Mouse (Mus musculus) intestine, embryonic 15.5 days (tissue): Measurements from ENCODE around the gene Ckap2. TPM values are rescaled to one million over a fixed set of nuclear protein-coding genes. Genes with fewer than 3 reads are reported as not detected.

Source experiments
- ATAC-seq: fragments of 200-750 bp; cut with Nextera tagmentation; 2 replicates; pipeline ENCODE4 v1.8.0; 2017; ENCODE audit warnings: moderate TSS enrichment, moderate library complexity
- H3K27ac ChIP-seq: fragments of 300-500 bp; sonication (generic); 2 replicates; pipeline ENCODE4 v1.5.1; 2015; ENCODE audit warnings: mild to moderate bottlenecking, inconsistent platforms
- H3K27me3 ChIP-seq: fragments of 300-500 bp; sonication (generic); replicated peaks from 2 replicates; pipeline ENCODE4 v1.6.1; 2015; ENCODE audit warnings: inconsistent platforms
- H3K36me3 ChIP-seq: fragments of 300-500 bp; sonication (generic); 2 replicates; pipeline ENCODE4 v1.6.1; 2015; ENCODE audit warnings: inconsistent platforms
- H3K4me1 ChIP-seq: fragments of 300-500 bp; sonication (generic); replicated peaks from 2 replicates; pipeline ENCODE4 v1.6.1; 2015; ENCODE audit warnings: inconsistent platforms
- H3K4me2 ChIP-seq: fragments of 300-500 bp; sonication (generic); replicated peaks from 2 replicates; pipeline ENCODE4 v1.6.1; 2015; ENCODE audit warnings: mild to moderate bottlenecking, inconsistent platforms
- H3K4me3 ChIP-seq: fragments of 300-500 bp; sonication (generic); replicated peaks from 2 replicates; pipeline ENCODE4 v1.5.1; 2015; ENCODE audit warnings: inconsistent platforms
- H3K9ac ChIP-seq: fragments of 300-500 bp; sonication (generic); 2 replicates; pipeline ENCODE4 v1.6.1; 2015; ENCODE audit warnings: inconsistent platforms
- H3K9me3 ChIP-seq: fragments of 300-500 bp; sonication (generic); 2 replicates; pipeline ENCODE4 v1.6.1; 2016; ENCODE audit warnings: inconsistent platforms
- WGBS: fragments of 180-500 bp; shearing (Covaris S2); methylation state at CpG from one replicate; pipeline ENCODE4 v1.1.7; 2015; 5-methylcytosine and 5-hydroxymethylcytosine counted together
- polyA plus RNA-seq: library from polyadenylated mRNA; unstranded; fragments of >200 nt; fragmentation: Nextera tagmentation; extraction: Ambion mirVana; gene quantifications from 2 replicates; pipeline ENCODE4 v1.2.1, GENCODE M21; 2015

The Ckap2 gene
- polyA plus RNA-seq, 1 experiment from 2014 or later, result 40.7 TPM

GRCm38 (mm10) chr8:22184884-22185283 lies 735 bp downstream of the Ckap2 start:
- H3K9ac ChIP-seq, result peak overlapping the region; percentile 59
- H3K4me2 ChIP-seq, result peak overlapping the region; percentile 77
- peak; percentile 52 for ATAC-seq
- H3K9me3 ChIP-seq, result no peaks in the 10 kb centered on the region
- no peaks in the 10 kb centered on the region for H3K36me3 ChIP-seq
- 0 out of 2 replicates have a peak, but pooled peaks cover 10% of the 10 kb centered on the region for H3K4me1 ChIP-seq
- H3K27ac ChIP-seq, result no peak overlapping the region
- under 1% methylated on average over 3 of the region's 3 CpGs for WGBS
- H3K4me3 ChIP-seq, result peak overlapping the region; percentile 70
- no peaks in the 10 kb centered on the region for H3K27me3 ChIP-seq

DNA sequence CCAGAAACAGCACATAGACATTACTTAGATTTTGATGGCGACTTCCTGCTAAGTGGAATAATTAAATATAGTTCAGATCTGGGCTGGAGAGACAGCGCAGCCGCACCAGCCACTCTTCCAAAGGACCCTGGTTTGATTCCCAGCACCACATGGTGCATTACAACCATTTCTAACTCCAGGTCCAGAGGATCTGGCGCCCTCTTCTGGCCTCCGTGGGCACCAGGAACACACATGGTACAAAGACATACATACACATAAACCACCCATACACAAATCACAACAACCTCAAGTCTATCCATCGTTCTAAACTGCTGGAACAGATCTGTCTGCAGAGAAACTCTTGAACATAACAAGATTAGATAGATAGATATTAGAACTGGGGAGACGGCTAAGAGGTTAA lies 9.7 kb downstream of the Ckap2 start:
- Histone ChIP-seq H3K27me3 (no peaks in the 10 kb centered on the region), H3K4me3 (no peak overlapping the region), H3K4me1 (no peaks in the 10 kb centered on the region), H3K9me3 (no peaks in the 10 kb centered on the region), H3K36me3 (peaks cover 20% of the 10 kb centered on the region), H3K27ac (no peak overlapping the region), H3K4me2 (no peak overlapping the region), H3K9ac (no peak overlapping the region)
- WGBS, result 97% methylated on average over 7 of the region's 7 CpGs
- no peak for ATAC-seq

- Histone ChIP-seq H3K27me3 (no peaks in the 10 kb centered on the region), H3K9ac (no peak overlapping the region), H3K4me3 (no peak overlapping the region), H3K27ac (no peak overlapping the region), H3K36me3 (peaks cover 12% of the 10 kb centered on the region), H3K9me3 (no peaks in the 10 kb centered on the region), H3K4me1 (0 out of 2 replicates have a peak, but pooled peaks cover 6% of the 10 kb centered on the region), H3K4me2 (no peak overlapping the region)
- no peak for ATAC-seq
- WGBS, result 93% methylated on average over 5 of the region's 5 CpGs
Measured at GRCm38 (mm10) chr8:22169167-22169566, 16.5 kb downstream of the Ckap2 start.

- H3K27me3 ChIP-seq, result no peaks in the 10 kb centered on the region
- peaks cover 8% of the 10 kb centered on the region for H3K36me3 ChIP-seq
- under 1% methylated on average over 34 of the region's 43 CpGs for WGBS
- peak; percentile 98 for ATAC-seq
- H3K9me3 ChIP-seq, result no peaks in the 10 kb centered on the region
- peak within 1 kb of the TSS; percentile 66; the same call in 1 of the 2 replicates for H3K27ac ChIP-seq
- H3K4me2 ChIP-seq, result peak within 1 kb of the TSS; percentile 57
- peak within 1 kb of the TSS; percentile 53 for H3K9ac ChIP-seq
- peak within 1 kb of the TSS; percentile 61 for H3K4me3 ChIP-seq
- H3K4me1 ChIP-seq, result 0 out of 2 replicates have a peak, but pooled peaks cover 6% of the 10 kb centered on the region
Measured at GRCm38 (mm10) chr8:22166080-22166603, 19.5 kb downstream of the Ckap2 start, which contains the start of gene Nek3. Gene Nek3, minus strand, starts transcription at chr8:22166435.

GRCm38 (mm10) chr8:22165251-22166079 lies 20.2 kb downstream of the Ckap2 start:
- peak overlapping the region; percentile 61 for H3K4me3 ChIP-seq
- WGBS, result 39% methylated on average over 10 of the region's 10 CpGs
- peak; percentile 51 for ATAC-seq

GRCm38 (mm10) chr8:22164431-22164830 lies 21.2 kb downstream of the Ckap2 start:
- ATAC-seq, result no peak
- H3K9me3 ChIP-seq, result no peaks in the 10 kb centered on the region
- 0 out of 2 replicates have a peak, but pooled peaks cover 6% of the 10 kb centered on the region for H3K4me1 ChIP-seq
- H3K4me3 ChIP-seq, result no peak overlapping the region
- no peaks in the 10 kb centered on the region for H3K27me3 ChIP-seq
- 89% methylated on average over 10 of the region's 10 CpGs for WGBS
- H3K27ac ChIP-seq, result no peak overlapping the region
- peaks cover 6% of the 10 kb centered on the region for H3K36me3 ChIP-seq
- H3K9ac ChIP-seq, result no peak overlapping the region
- no peak overlapping the region for H3K4me2 ChIP-seq

More at GRCm38 (mm10) chr8:22165251-22166079, 20.2 kb downstream of the Ckap2 start:
- no peaks in the 10 kb centered on the region for H3K27me3 ChIP-seq
- H3K27ac ChIP-seq, result peak overlapping the region; percentile 66; the same call in 1 of the 2 replicates
- peak overlapping the region; percentile 53 for H3K9ac ChIP-seq
- H3K9me3 ChIP-seq, result no peaks in the 10 kb centered on the region
- H3K4me1 ChIP-seq, result 0 out of 2 replicates have a peak, but pooled peaks cover 6% of the 10 kb centered on the region
- H3K4me2 ChIP-seq, result peak overlapping the region; percentile 57
- peaks cover 8% of the 10 kb centered on the region for H3K36me3 ChIP-seq

GRCm38 (mm10) chr8:22162206-22162605 lies 23.4 kb downstream of the Ckap2 start:
- no peak overlapping the region for H3K4me2 ChIP-seq
- 63% methylated on average over 8 of the region's 8 CpGs for WGBS

DNA sequence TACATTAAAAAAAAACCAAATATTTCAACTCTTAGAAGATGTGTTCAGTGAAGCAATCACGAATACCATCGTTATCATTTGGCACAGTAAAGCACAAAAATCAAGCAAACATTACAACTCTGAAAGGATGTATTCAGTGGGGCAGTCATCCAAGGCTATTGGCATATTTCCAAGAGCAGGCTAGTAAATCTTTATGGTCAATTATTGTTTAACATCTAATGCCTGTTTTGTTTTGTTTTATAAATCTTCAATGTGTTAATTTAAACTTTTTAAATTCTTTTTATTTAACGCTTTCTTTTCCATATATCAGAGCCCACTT lies 35.3 kb downstream of the Ckap2 start:
- H3K9ac ChIP-seq, result no peak overlapping the region
- H3K4me3 ChIP-seq, result no peak overlapping the region
- H3K27me3 ChIP-seq, result no peaks in the 10 kb centered on the region
- no peak for ATAC-seq
- no peak overlapping the region for H3K27ac ChIP-seq
- 53% methylated on average over 3 of the region's 3 CpGs for WGBS
- H3K4me2 ChIP-seq, result no peak overlapping the region
- H3K36me3 ChIP-seq, result no peaks in the 10 kb centered on the region
- no peaks in the 10 kb centered on the region for H3K4me1 ChIP-seq
- no peaks in the 10 kb centered on the region for H3K9me3 ChIP-seq

More at GRCm38 (mm10) chr8:22162206-22162605, 23.4 kb downstream of the Ckap2 start:
- no peak for ATAC-seq
- H3K4me3 ChIP-seq, result no peak overlapping the region
- H3K9me3 ChIP-seq, result no peaks in the 10 kb centered on the region
- 0 out of 2 replicates have a peak, but pooled peaks cover 6% of the 10 kb centered on the region for H3K4me1 ChIP-seq
- H3K27ac ChIP-seq, result no peak overlapping the region
- H3K27me3 ChIP-seq, result no peaks in the 10 kb centered on the region
- H3K36me3 ChIP-seq, result no peaks in the 10 kb centered on the region
- H3K9ac ChIP-seq, result no peak overlapping the region

GRCm38 (mm10) chr8:22149643-22150344 lies 35.8 kb downstream of the Ckap2 start:
- H3K36me3 ChIP-seq, result no peaks in the 10 kb centered on the region
- no peaks in the 10 kb centered on the region for H3K4me1 ChIP-seq
- H3K9me3 ChIP-seq, result no peaks in the 10 kb centered on the region
- ATAC-seq, result no peak
- 84% methylated on average over 11 of the region's 11 CpGs for WGBS
- no peak overlapping the region for H3K27ac ChIP-seq
- no peaks in the 10 kb centered on the region for H3K27me3 ChIP-seq
- no peak overlapping the region for H3K4me2 ChIP-seq
- H3K9ac ChIP-seq, result no peak overlapping the region
- no peak overlapping the region for H3K4me3 ChIP-seq

DNA sequence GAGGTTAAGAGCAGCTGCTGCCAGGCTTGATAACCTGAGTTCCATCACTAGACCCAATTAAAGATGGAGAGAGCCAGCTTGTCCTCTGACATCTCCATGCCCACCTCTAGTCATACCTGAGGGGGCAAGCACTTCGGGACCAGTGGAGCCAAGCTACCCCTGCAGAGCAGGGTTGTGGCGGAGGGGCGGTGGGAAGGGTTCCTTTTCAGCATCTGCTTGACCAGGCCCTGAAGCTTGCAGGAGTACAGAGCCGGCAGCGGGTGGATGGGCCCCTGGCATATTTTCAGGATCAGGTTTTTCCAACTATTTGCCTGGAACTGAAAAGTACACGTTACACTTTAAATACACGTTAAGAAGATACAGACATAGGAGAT lies 37.3 kb downstream of the Ckap2 start:
- Histone ChIP-seq H3K4me1 (no peaks in the 10 kb centered on the region), H3K4me2 (no peak overlapping the region), H3K27me3 (no peaks in the 10 kb centered on the region), H3K36me3 (no peaks in the 10 kb centered on the region), H3K27ac (no peak overlapping the region), H3K9ac (no peak overlapping the region), H3K4me3 (no peak overlapping the region), H3K9me3 (no peaks in the 10 kb centered on the region)
- no peak for ATAC-seq
- 93% methylated on average over 7 of the region's 7 CpGs for WGBS

DNA sequence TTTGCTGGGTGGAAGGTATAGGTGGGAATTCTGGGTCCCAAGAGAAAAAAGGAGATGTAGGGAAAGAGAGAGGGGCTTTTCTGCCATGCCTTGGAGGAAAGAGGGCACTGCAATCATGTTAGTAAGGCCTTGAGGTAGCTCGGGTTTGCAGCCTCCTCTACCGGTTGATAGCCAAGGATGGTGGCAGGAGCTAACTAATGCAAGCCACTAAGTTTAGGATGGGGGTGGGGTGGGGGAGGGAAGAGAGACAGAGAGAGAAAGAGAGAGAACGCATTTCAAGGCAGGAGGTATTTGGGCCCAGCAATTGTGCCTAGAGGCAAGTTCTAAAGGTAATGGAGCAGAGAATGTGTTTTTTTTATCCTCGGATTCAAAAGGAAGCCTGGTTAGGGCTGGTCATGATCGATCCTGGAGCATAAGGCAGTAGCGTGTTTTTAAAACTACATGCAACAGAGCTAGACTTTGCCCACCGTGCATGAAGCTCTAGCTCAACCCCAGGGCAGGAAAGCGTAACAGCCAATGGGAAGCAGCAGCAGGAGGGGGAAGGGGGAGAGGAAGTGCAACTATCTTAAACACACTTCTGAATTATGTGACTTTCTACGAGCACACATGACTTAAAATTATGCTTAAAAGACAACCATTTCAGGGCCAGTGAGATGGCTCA lies 37.8 kb downstream of the Ckap2 start:
- ATAC-seq, result no peak
- H3K27me3 ChIP-seq, result no peaks in the 10 kb centered on the region
- WGBS, result 74% methylated on average over 9 of the region's 9 CpGs
- no peaks in the 10 kb centered on the region for H3K36me3 ChIP-seq
- no peak overlapping the region for H3K4me2 ChIP-seq
- H3K9me3 ChIP-seq, result no peaks in the 10 kb centered on the region
- H3K4me3 ChIP-seq, result no peak overlapping the region
- H3K27ac ChIP-seq, result no peak overlapping the region
- H3K9ac ChIP-seq, result no peak overlapping the region
- no peaks in the 10 kb centered on the region for H3K4me1 ChIP-seq

DNA sequence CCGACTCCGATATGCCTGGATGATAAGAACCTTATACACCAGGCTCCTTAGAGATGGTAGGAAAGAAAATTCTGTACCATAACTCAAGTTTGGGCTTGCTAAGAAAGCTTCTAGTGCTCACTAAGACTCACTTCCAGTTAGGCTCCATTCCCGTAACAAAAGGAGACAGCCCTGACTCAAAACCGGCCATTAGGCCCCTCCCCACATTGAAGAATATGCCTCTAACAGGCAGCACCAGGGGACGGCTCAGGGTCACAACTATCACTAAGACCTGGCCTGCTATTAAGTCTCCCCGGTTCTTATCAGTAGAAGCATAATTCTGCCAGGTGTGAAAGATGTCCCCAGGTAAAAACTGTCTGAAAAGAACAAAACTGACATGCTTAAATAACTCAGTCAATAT lies 39.8 kb downstream of the Ckap2 start:
- no peak overlapping the region for H3K4me2 ChIP-seq
- H3K4me3 ChIP-seq, result no peak overlapping the region
- no peak overlapping the region for H3K27ac ChIP-seq
- WGBS, result 70% methylated on average over 6 of the region's 6 CpGs
- H3K4me1 ChIP-seq, result no peaks in the 10 kb centered on the region
- H3K36me3 ChIP-seq, result no peaks in the 10 kb centered on the region
- no peaks in the 10 kb centered on the region for H3K9me3 ChIP-seq
- ATAC-seq, result no peak
- no peaks in the 10 kb centered on the region for H3K27me3 ChIP-seq
- H3K9ac ChIP-seq, result no peak overlapping the region
